Mouse (Mus musculus) neural tube, embryonic 11.5 days (tissue): ENCODE measurements at regions not wholly inside any gene's neighbourhood (a gene's known extent, or its start where the extent isn't known, plus 50 kb on each side); places are given as distances from the start of the nearest gene placed in this dataset.

Experiments used
- ATAC-seq: fragments of 200-750 bp; cut with Nextera tagmentation; 2 replicates; pipeline ENCODE4 v1.8.0; 2017; ENCODE audit warnings: moderate number of reproducible peaks, mild to moderate bottlenecking, moderate TSS enrichment, moderate library complexity; ENCODE audit not compliant: insufficient read depth, low FRiP score, low TSS enrichment
- DNase-seq: peaks from one replicate; pipeline ENCODE4 v3.0.0-alpha.2; 2015; ENCODE audit warnings: low spot score
- H3K27ac ChIP-seq: fragments of 300-500 bp; sonication (generic); 2 replicates; pipeline ENCODE4 v1.5.1; 2014; ENCODE audit warnings: low read depth, mild to moderate bottlenecking, low read length
- H3K27me3 ChIP-seq: fragments of 300-500 bp; sonication (generic); 2 replicates; pipeline ENCODE4 v1.6.1; 2014; ENCODE audit warnings: mild to moderate bottlenecking, low read length, mixed read lengths; ENCODE audit not compliant: control insufficient read depth, insufficient read depth
- H3K36me3 ChIP-seq: fragments of 300-500 bp; sonication (generic); 2 replicates; pipeline ENCODE4 v1.6.1; 2014; ENCODE audit warnings: mild to moderate bottlenecking, low read length, moderate library complexity, mixed read lengths; ENCODE audit not compliant: control insufficient read depth, insufficient read depth
- H3K4me1 ChIP-seq: fragments of 300-500 bp; sonication (generic); 2 replicates; pipeline ENCODE4 v1.6.1; 2014; ENCODE audit warnings: low read length, mixed read lengths; ENCODE audit not compliant: control insufficient read depth, insufficient read depth
- H3K4me2 ChIP-seq: fragments of 300-500 bp; sonication (generic); 2 replicates; pipeline ENCODE4 v1.6.1; 2014; ENCODE audit warnings: low read depth, mild to moderate bottlenecking, moderate library complexity
- H3K4me3 ChIP-seq: fragments of 300-500 bp; sonication (generic); 2 replicates; pipeline ENCODE4 v1.5.1; 2014; ENCODE audit warnings: low read depth, low read length
- H3K9ac ChIP-seq: fragments of 300-500 bp; sonication (generic); 2 replicates; pipeline ENCODE4 v1.6.1; 2014; ENCODE audit warnings: mild to moderate bottlenecking, low read length
- H3K9me3 ChIP-seq: fragments of 300-500 bp; sonication (generic); 2 replicates; pipeline ENCODE4 v1.6.1; 2016; ENCODE audit warnings: low read length; ENCODE audit not compliant: control insufficient read depth
- WGBS: fragments of 180-500 bp; shearing (Covaris S2); extraction: QIAGEN DNeasy Blood & Tissue Kit; methylation state at CpG from one replicate; pipeline ENCODE4 v1.1.7; 2014; 5-methylcytosine and 5-hydroxymethylcytosine counted together

- DNase-seq (no peak), ATAC-seq (no peak)
- H3K9me3 ChIP-seq, result no peaks in the 10 kb centered on the region
- H3K9ac ChIP-seq, result no peak overlapping the region
- H3K4me3 ChIP-seq, result no peak overlapping the region
- H3K36me3 ChIP-seq, result no peaks in the 10 kb centered on the region
- no peaks in the 10 kb centered on the region for H3K4me1 ChIP-seq
- 91% methylated on average over 8 of the region's 8 CpGs for WGBS
- H3K4me2 ChIP-seq, result no peak overlapping the region
- no peaks in the 10 kb centered on the region for H3K27me3 ChIP-seq
- H3K27ac ChIP-seq, result no peak overlapping the region
Observed at GRCm38 (mm10) chr10:23708261-23708660, 78.8 kb downstream of the Rps12 start.

- no peak overlapping the region for H3K4me2 ChIP-seq
- DNase-seq (no peak), ATAC-seq (no peak)
- 82% methylated on average over 3 of the region's 3 CpGs for WGBS
- no peaks in the 10 kb centered on the region for H3K4me1 ChIP-seq
- H3K4me3 ChIP-seq, result no peak overlapping the region
- no peak overlapping the region for H3K9ac ChIP-seq
- H3K9me3 ChIP-seq, result no peaks in the 10 kb centered on the region
- H3K36me3 ChIP-seq, result no peaks in the 10 kb centered on the region
- no peaks in the 10 kb centered on the region for H3K27me3 ChIP-seq
- no peak overlapping the region for H3K27ac ChIP-seq
Observed at GRCm38 (mm10) chr10:23707141-23707540, 79.9 kb downstream of the Rps12 start.

- Histone ChIP-seq H3K4me1 (no peaks in the 10 kb centered on the region), H3K27ac (no peak overlapping the region), H3K36me3 (no peaks in the 10 kb centered on the region), H3K27me3 (no peaks in the 10 kb centered on the region), H3K9ac (no peak overlapping the region), H3K9me3 (no peaks in the 10 kb centered on the region), H3K4me2 (no peak overlapping the region), H3K4me3 (no peak overlapping the region)
- WGBS, result 77% methylated on average over 1 of the region's 1 CpGs
- no peak for ATAC-seq
- no peak for DNase-seq
Observed at GRCm38 (mm10) chr10:23704048-23704447, 83.0 kb downstream of the Rps12 start.

GRCm38 (mm10) chr10:23691291-23691690 lies 95.8 kb downstream of the Rps12 start:
- H3K9ac ChIP-seq, result no peak overlapping the region
- 69% methylated on average over 2 of the region's 2 CpGs for WGBS

GRCm38 (mm10) chr10:23686969-23687368 lies 100.1 kb downstream of the Rps12 start:
- Histone ChIP-seq H3K4me3 (no peak overlapping the region), H3K9ac (no peak overlapping the region), H3K27ac (no peak overlapping the region), H3K36me3 (no peaks in the 10 kb centered on the region), H3K27me3 (no peaks in the 10 kb centered on the region), H3K4me1 (no peaks in the 10 kb centered on the region), H3K4me2 (no peak overlapping the region), H3K9me3 (no peaks in the 10 kb centered on the region)
- DNase-seq (no peak), ATAC-seq (no peak)
- 67% methylated on average over 10 of the region's 10 CpGs for WGBS

More at GRCm38 (mm10) chr10:23691291-23691690, 95.8 kb downstream of the Rps12 start:
- H3K4me3 ChIP-seq, result no peak overlapping the region
- no peak overlapping the region for H3K27ac ChIP-seq
- no peak overlapping the region for H3K4me2 ChIP-seq
- H3K27me3 ChIP-seq, result no peaks in the 10 kb centered on the region
- no peak for ATAC-seq
- H3K9me3 ChIP-seq, result no peaks in the 10 kb centered on the region
- no peaks in the 10 kb centered on the region for H3K36me3 ChIP-seq
- no peaks in the 10 kb centered on the region for H3K4me1 ChIP-seq
- DNase-seq, result no peak

DNA sequence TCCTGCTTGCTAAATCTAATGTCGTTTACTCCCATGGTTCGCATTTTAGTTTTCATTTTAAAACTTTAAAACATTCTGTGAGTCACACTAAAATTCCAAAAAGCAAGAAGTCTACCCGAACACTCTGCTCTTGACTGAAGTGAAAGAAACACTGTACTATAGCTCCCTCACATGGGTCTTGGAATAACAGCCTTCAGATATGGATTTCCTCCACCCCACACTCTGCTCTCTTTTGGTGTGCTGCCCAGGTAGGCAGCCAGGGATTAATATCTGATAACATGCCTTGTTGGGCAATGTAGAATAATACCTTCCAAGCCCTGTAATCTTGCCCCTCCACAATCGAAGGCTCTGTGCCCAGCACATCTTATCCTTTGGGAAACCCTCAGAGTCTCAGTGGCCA lies 104.0 kb downstream of the Rps12 start:
- no peak overlapping the region for H3K9ac ChIP-seq
- no peak overlapping the region for H3K27ac ChIP-seq
- no peaks in the 10 kb centered on the region for H3K27me3 ChIP-seq
- ATAC-seq, result no peak
- no peak overlapping the region for H3K4me2 ChIP-seq
- H3K36me3 ChIP-seq, result no peaks in the 10 kb centered on the region
- no peak overlapping the region for H3K4me3 ChIP-seq
- H3K4me1 ChIP-seq, result no peaks in the 10 kb centered on the region
- H3K9me3 ChIP-seq, result no peaks in the 10 kb centered on the region
- WGBS, result 89% methylated on average over 4 of the region's 4 CpGs
- no peak for DNase-seq

GRCm38 (mm10) chr10:23675911-23676310 lies 111.2 kb downstream of the Rps12 start:
- Histone ChIP-seq H3K4me2 (no peak overlapping the region), H3K4me1 (peaks cover 5% of the 10 kb centered on the region; the same call in 1 of the 2 replicates), H3K27me3 (no peaks in the 10 kb centered on the region), H3K9me3 (no peaks in the 10 kb centered on the region), H3K4me3 (no peak overlapping the region), H3K27ac (no peak overlapping the region), H3K9ac (no peak overlapping the region), H3K36me3 (no peaks in the 10 kb centered on the region)
- 38% methylated on average over 6 of the region's 6 CpGs for WGBS
- DNase-seq, result no peak
- no peak for ATAC-seq

DNA sequence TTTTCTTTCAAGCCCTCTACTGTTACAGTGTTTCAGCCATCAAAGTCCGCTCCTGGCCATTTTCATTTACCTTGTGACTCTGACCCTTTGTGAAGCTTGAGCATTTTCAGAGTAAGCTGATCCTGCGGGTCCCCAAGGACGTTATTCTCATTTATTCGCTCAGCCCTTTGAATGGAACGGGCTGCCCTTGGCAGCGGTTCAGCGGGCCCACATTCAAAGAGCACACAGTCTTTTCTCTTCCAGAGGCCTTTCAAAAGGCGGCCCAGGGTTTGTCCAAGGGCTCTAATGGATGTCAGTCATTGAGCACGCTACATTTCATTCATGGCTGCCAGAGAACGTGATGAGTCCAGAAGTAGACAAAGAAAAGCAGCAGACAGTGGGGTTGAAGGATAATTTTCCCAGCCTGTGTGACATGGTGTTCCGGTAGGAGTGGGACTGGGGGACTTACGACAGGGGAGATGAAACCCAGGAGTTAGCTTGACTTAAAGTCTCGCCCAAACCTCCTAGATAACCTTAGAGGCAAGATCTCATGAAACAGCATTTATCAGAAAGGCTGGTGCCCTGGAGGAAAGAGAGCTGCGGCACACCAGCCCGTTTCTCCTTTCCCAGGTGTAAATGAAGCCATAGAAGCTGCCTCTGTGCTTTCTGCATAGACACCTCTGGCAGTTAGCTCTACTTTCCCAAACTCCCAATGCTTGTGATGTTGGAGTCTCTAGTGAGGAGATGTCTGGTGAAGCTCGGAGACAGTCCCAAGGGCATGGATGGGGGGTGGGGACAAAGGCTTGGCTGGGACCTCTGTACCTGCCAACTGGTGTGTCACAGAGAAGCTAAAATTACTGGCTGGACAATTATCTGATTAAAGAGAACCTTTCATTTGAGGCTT lies 112.2 kb downstream of the Rps12 start:
- peak; percentile 86 for ATAC-seq
- Histone ChIP-seq H3K9ac (peak overlapping the region; percentile 37; the same call in 1 of the 2 replicates), H3K27ac (peak overlapping the region; percentile 76), H3K36me3 (no peaks in the 10 kb centered on the region), H3K9me3 (no peaks in the 10 kb centered on the region), H3K27me3 (no peaks in the 10 kb centered on the region), H3K4me3 (no peak overlapping the region), H3K4me2 (peak overlapping the region; percentile 10; the same call in 1 of the 2 replicates), H3K4me1 (peaks cover 5% of the 10 kb centered on the region; the same call in 1 of the 2 replicates)
- peak; percentile 78 for DNase-seq
- WGBS, result 39% methylated on average over 16 of the region's 16 CpGs

GRCm38 (mm10) chr10:23672296-23672695 lies 114.8 kb downstream of the Rps12 start:
- DNase-seq (no peak), ATAC-seq (no peak)
- no peak overlapping the region for H3K4me2 ChIP-seq
- no peak overlapping the region for H3K4me3 ChIP-seq
- no peaks in the 10 kb centered on the region for H3K36me3 ChIP-seq
- H3K27ac ChIP-seq, result no peak overlapping the region
- H3K4me1 ChIP-seq, result peaks cover 5% of the 10 kb centered on the region; the same call in 1 of the 2 replicates
- no peaks in the 10 kb centered on the region for H3K27me3 ChIP-seq
- no peak overlapping the region for H3K9ac ChIP-seq
- WGBS, result 74% methylated on average over 4 of the region's 4 CpGs
- H3K9me3 ChIP-seq, result no peaks in the 10 kb centered on the region
